Mouse (Mus musculus) thymus, adult 2 months (tissue): ENCODE data around the gene Arap1. TPM values are rescaled to one million over a fixed set of nuclear protein-coding genes. Genes with fewer than 3 reads are reported as not detected.

Experiments
- DNase-seq: peaks from one replicate; pipeline ENCODE4 v3.0.0; 2021
- H3K27ac ChIP-seq: fragments of 200-500 bp; 2 replicates; pipeline ENCODE4 v1.5.1; 2012; ENCODE audit warnings: low read length, control low read depth; ENCODE audit not compliant: control insufficient read depth, insufficient read depth
- H3K27me3 ChIP-seq: fragments of 200-500 bp; 2 replicates; pipeline ENCODE4 v1.6.1; 2012; ENCODE audit warnings: mild to moderate bottlenecking, low read length, moderate library complexity, mixed read lengths; ENCODE audit not compliant: control insufficient read depth, insufficient read depth
- H3K36me3 ChIP-seq: fragments of 200-500 bp; 2 replicates; pipeline ENCODE4 v1.6.1; 2012; ENCODE audit warnings: mild to moderate bottlenecking, low read length, moderate library complexity; ENCODE audit not compliant: control insufficient read depth, insufficient read depth
- H3K4me1 ChIP-seq: fragments of 200-500 bp; replicated peaks from 2 replicates; pipeline ENCODE4 v1.6.1; 2012; ENCODE audit warnings: low read length; ENCODE audit not compliant: control insufficient read depth, insufficient read depth
- H3K4me3 ChIP-seq: fragments of 200-500 bp; 2 replicates; pipeline ENCODE4 v1.5.1; 2012; ENCODE audit warnings: mild to moderate bottlenecking, low read length, control low read depth, moderate library complexity; ENCODE audit not compliant: control insufficient read depth, insufficient read depth
- CTCF ChIP-seq: fragments of 200-500 bp; IDR thresholded peaks from 2 replicates; pipeline ENCODE4 v1.5.1; 2012; ENCODE audit warnings: mild to moderate bottlenecking, control low read depth, low read length, moderate library complexity, borderline replicate concordance; ENCODE audit not compliant: control insufficient read depth, poor library complexity, insufficient read depth; ENCODE audit errors: extremely low read depth
- POLR2A ChIP-seq: fragments of 200-500 bp; IDR thresholded peaks from 2 replicates; pipeline ENCODE4 v1.6.1; 2012; ENCODE audit warnings: mild to moderate bottlenecking, low read length, control low read depth, moderate library complexity; ENCODE audit not compliant: control insufficient read depth, poor library complexity, insufficient read depth; ENCODE audit errors: extremely low read depth
- WGBS: fragments of 180-500 bp; shearing (Covaris S2); methylation state at CpG from one replicate; pipeline ENCODE4 v1.1.7; 2018; 5-methylcytosine and 5-hydroxymethylcytosine counted together
- polyA plus RNA-seq: library from polyadenylated mRNA; depleted of rRNA; stranded (reverse); fragments of >200 nt; gene quantifications from 2 replicates; pipeline ENCODE4 v1.2.3, GENCODE M21; 2012

Arap1 gene
- polyA plus RNA-seq, 1 experiment, result 225 TPM

DNA sequence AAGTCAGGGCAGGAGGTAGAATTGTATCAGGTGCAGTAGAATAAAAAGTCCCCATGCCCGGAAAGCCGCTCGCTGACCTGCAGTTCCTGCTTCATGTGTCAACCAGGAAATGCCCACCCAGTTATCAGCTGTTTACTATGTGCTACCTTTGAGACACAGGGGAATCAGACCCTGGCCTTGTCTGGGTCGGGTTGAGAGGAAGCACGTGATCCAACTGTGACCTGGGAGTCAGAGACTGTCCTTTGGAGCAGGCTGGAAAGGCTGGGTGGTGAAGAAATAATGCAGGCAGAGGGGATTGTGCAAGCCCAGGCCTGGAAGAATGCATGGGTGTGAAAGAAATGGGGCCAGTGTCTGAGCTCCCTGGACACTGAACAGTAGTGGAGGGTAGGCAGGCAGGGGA lies 6.6 kb downstream of the Arap1 start:
- peak overlapping the region; percentile 5; the same call in 1 of the 2 replicates for H3K27ac ChIP-seq
- H3K27me3 ChIP-seq, result no peaks in the 10 kb centered on the region
- no peak for DNase-seq
- H3K36me3 ChIP-seq, result no peaks in the 10 kb centered on the region
- no peak overlapping the region for H3K4me3 ChIP-seq
- 66% methylated on average over 5 of the region's 5 CpGs for WGBS
- TF ChIP-seq CTCF (no peak), POLR2A (no peak)
- H3K4me1 ChIP-seq, result peaks cover 14% of the 10 kb centered on the region

DNA sequence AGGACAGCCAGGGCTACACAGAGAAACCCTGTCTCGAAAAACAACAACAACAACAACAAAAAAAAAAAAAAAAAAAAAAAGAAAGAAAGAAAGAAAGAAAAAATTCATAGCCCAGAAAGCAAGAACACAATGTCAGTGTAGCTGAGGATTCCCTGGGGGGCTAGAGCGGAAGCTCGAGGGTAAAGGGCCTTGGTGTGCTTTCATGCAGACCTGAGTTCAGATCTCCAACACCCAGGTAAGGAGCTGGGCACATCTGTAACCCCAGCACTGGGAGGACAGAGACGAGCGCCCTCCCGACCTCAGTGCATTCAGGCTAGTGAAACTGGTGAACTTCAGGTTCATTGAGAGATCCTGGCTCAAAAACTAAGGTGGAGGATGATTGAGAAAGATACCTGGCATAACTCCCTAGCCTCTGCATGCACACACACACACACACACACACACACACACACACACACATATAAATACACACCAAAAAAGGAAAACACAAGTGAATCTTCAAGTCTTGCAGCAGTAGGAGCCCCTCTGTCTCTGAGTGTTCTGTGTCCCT lies 7.8 kb downstream of the Arap1 start:
- no peaks in the 10 kb centered on the region for H3K36me3 ChIP-seq
- WGBS, result 97% methylated on average over 6 of the region's 6 CpGs
- no peak for DNase-seq
- no peak overlapping the region for H3K27ac ChIP-seq
- no peaks in the 10 kb centered on the region for H3K27me3 ChIP-seq
- H3K4me1 ChIP-seq, result peaks cover 20% of the 10 kb centered on the region
- no peak for TF ChIP-seq CTCF
- no peak for TF ChIP-seq POLR2A
- H3K4me3 ChIP-seq, result no peak overlapping the region

GRCm38 (mm10) chr7:101356868-101357267 lies 9.0 kb downstream of the Arap1 start:
- 54% methylated on average over 3 of the region's 3 CpGs for WGBS
- H3K27ac ChIP-seq, result no peak overlapping the region
- TF ChIP-seq CTCF (no peak), POLR2A (no peak)
- H3K36me3 ChIP-seq, result no peaks in the 10 kb centered on the region
- no peaks in the 10 kb centered on the region for H3K27me3 ChIP-seq
- H3K4me3 ChIP-seq, result no peak overlapping the region
- no peak for DNase-seq
- peaks cover 32% of the 10 kb centered on the region for H3K4me1 ChIP-seq

GRCm38 (mm10) chr7:101360406-101360805 lies 12.5 kb downstream of the Arap1 start:
- 25% methylated on average over 3 of the region's 3 CpGs for WGBS
- H3K4me1 ChIP-seq, result peaks cover 41% of the 10 kb centered on the region
- no peak for TF ChIP-seq POLR2A
- no peak for TF ChIP-seq CTCF
- H3K4me3 ChIP-seq, result no peak overlapping the region
- no peaks in the 10 kb centered on the region for H3K36me3 ChIP-seq
- no peak for DNase-seq
- no peak overlapping the region for H3K27ac ChIP-seq
- no peaks in the 10 kb centered on the region for H3K27me3 ChIP-seq

GRCm38 (mm10) chr7:101361021-101361420 lies 13.2 kb downstream of the Arap1 start:
- TF ChIP-seq CTCF (no peak), POLR2A (no peak)
- no peaks in the 10 kb centered on the region for H3K27me3 ChIP-seq
- 48% methylated on average over 4 of the region's 4 CpGs for WGBS
- H3K4me3 ChIP-seq, result no peak overlapping the region
- H3K36me3 ChIP-seq, result no peaks in the 10 kb centered on the region
- DNase-seq, result no peak
- H3K4me1 ChIP-seq, result peaks cover 41% of the 10 kb centered on the region
- H3K27ac ChIP-seq, result no peak overlapping the region

- 57% methylated on average over 4 of the region's 4 CpGs for WGBS
- no peak overlapping the region for H3K4me3 ChIP-seq
- no peak for DNase-seq
- no peaks in the 10 kb centered on the region for H3K36me3 ChIP-seq
- H3K4me1 ChIP-seq, result peaks cover 41% of the 10 kb centered on the region
- no peaks in the 10 kb centered on the region for H3K27me3 ChIP-seq
- TF ChIP-seq CTCF (no peak), POLR2A (no peak)
- no peak overlapping the region for H3K27ac ChIP-seq
Observed at GRCm38 (mm10) chr7:101361767-101362166, 13.9 kb downstream of the Arap1 start.

DNA sequence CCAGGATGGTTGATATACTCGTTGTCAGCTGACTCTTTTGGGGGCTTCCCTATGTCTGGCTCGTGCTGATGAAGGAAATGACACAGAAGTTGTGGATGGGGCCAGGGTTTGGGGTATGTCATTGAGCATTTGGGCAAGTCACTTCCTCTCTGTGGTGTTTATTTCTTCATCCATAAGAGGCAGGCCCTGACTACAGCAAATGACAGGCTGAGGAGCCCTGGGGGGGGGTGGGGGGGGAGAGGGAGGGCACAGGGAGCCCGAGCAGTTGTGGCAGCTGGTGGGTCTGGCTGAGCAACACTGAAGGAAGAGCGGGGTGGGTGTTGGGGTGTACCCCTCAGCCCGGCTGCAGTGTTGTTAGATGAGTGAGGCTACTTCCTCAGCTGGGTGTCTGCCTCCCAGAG lies 14.9 kb downstream of the Arap1 start:
- Histone ChIP-seq H3K4me3 (no peak overlapping the region), H3K4me1 (peaks cover 37% of the 10 kb centered on the region), H3K36me3 (no peaks in the 10 kb centered on the region), H3K27ac (no peak overlapping the region), H3K27me3 (no peaks in the 10 kb centered on the region)
- peak; percentile 39 for DNase-seq
- TF ChIP-seq CTCF (no peak), POLR2A (no peak)
- WGBS, result 14% methylated on average over 5 of the region's 5 CpGs
